Mouse (Mus musculus): ENCODE results near the gene Ceacam19.

Gene Ceacam19

GRCm38 (mm10) chr7:19889881-19890280, 2.1 kb upstream of the Ceacam19 start:
- in situ Hi-C loops (cut with MboI, MseI) = no loop called here

- in situ Hi-C loops (cut with MboI, MseI) = no loop called here
These were observed 7.0 kb downstream of the Ceacam19 start for GRCm38 (mm10) chr7:19880754-19881153.

GRCm38 (mm10) chr7:19876781-19877425, 10.9 kb downstream of the Ceacam19 start:
- in situ Hi-C loops (cut with MboI, MseI) = no loop called here

GRCm38 (mm10) chr7:19875948-19876682, 11.7 kb downstream of the Ceacam19 start:
- in situ Hi-C loops (cut with MboI, MseI) = no loop called here

GRCm38 (mm10) chr7:19871943-19872601, 15.7 kb downstream of the Ceacam19 start:
- in situ Hi-C loops (cut with MboI, MseI) = no loop called here

- in situ Hi-C loops (cut with MboI, MseI) = no loop called here
These were observed 16.6 kb downstream of the Ceacam19 start for GRCm38 (mm10) chr7:19871137-19871621.

GRCm38 (mm10) chr7:19867751-19868399, 19.9 kb downstream of the Ceacam19 start:
- in situ Hi-C loops (cut with MboI, MseI) = no loop called here

GRCm38 (mm10) chr7:19866490-19866889, 21.3 kb downstream of the Ceacam19 start:
- in situ Hi-C loops (cut with MboI, MseI) = no loop called here

- in situ Hi-C loops (cut with MboI, MseI) = no loop called here
These were observed 22.3 kb downstream of the Ceacam19 start for GRCm38 (mm10) chr7:19865246-19866036.

GRCm38 (mm10) chr7:19864241-19864640, 23.5 kb downstream of the Ceacam19 start:
- in situ Hi-C loops (cut with MboI, MseI) = no loop called here

- in situ Hi-C loops (cut with MboI, MseI) = no loop called here
These were observed 26.6 kb downstream of the Ceacam19 start, which contains the start of gene Ceacam16 for GRCm38 (mm10) chr7:19861199-19861598. Gene Ceacam16 (minus strand): TSS chr7:19861299.

- in situ Hi-C loops (cut with MboI, MseI) = no loop called here
These were observed 28.0 kb downstream of the Ceacam19 start for GRCm38 (mm10) chr7:19859740-19860139.

- in situ Hi-C loops (cut with MboI, MseI) = no loop called here
These were observed 31.5 kb downstream of the Ceacam19 start for GRCm38 (mm10) chr7:19856283-19856682.

GRCm38 (mm10) chr7:19855663-19856062, 32.1 kb downstream of the Ceacam19 start:
- in situ Hi-C loops (cut with MboI, MseI) = no loop called here

GRCm38 (mm10) chr7:19853526-19853925, 34.2 kb downstream of the Ceacam19 start:
- in situ Hi-C loops (cut with MboI, MseI) = no loop called here

GRCm38 (mm10) chr7:19851858-19852570, 35.8 kb downstream of the Ceacam19 start, which contains the start of gene Gm19345:
Gene Gm19345 (plus strand): TSS chr7:19852003.
- in situ Hi-C loops (cut with MboI, MseI) = no loop called here

- in situ Hi-C loops (cut with MboI, MseI) = loop anchor here (5.0 kb wide), 1 partner anchor 42 kb away; no protein-coding TSS in a partner anchor
These were observed 43.1 kb downstream of the Ceacam19 start for GRCm38 (mm10) chr7:19844521-19845171.

- in situ Hi-C loops (cut with MboI, MseI) = loop anchor here (5.0 kb wide), 1 partner anchor 41 kb away; no protein-coding TSS in a partner anchor
These were observed 44.2 kb downstream of the Ceacam19 start for GRCm38 (mm10) chr7:19843561-19843960.

- in situ Hi-C loops (cut with MboI, MseI) = loop anchor here (5.0 kb wide), 1 partner anchor 41 kb away; no protein-coding TSS in a partner anchor
These were observed 44.8 kb downstream of the Ceacam19 start for GRCm38 (mm10) chr7:19842885-19843504.

Data from regulatory T cell (primary cell).